11 mouse cellular contexts compared by ENCODE assay signal in genomic region chr9:92950092-92950491, GRCm38 (mm10).
DNase-seq lines count a peak whose midpoint lies in the region; ATAC-seq and TF ChIP-seq lines count a peak whose summit lies in the region.
"Had no signal": no experiment of that assay in that cellular context is flagged by ENCODE, and none has a peak within 500 bp of the region (broad histone marks: within the 10 kb centered on the region; RNA-seq: fewer than 3 reads in every experiment).

No protein-coding gene starts in this region.

- no peak for ATAC-seq in intestine, postnatal 0 days
- ATAC-seq in intestine, embryonic 16.5 days, result no peak
- ATAC-seq in midbrain, embryonic 15.5 days (replicated peaks), result peak; percentile 75; the same call in 1 of the 2 replicates

- TF ChIP-seq CTCF in intestine, postnatal 0 days (IDR thresholded peaks at IDR 0.05; ENCODE audit: low read depth), result peak; percentile 36

- no peak overlapping the region for H3K9ac ChIP-seq in intestine, postnatal 0 days (ENCODE audit: low read depth, low read length)
- H3K9ac ChIP-seq in intestine, embryonic 16.5 days (ENCODE audit: low read depth, low read length), result no peak overlapping the region
- no peak overlapping the region for H3K9ac ChIP-seq in midbrain, embryonic 15.5 days
- H3K9ac ChIP-seq: heart, embryonic 15.5 days had no signal

- H3K4me1 ChIP-seq in intestine, postnatal 0 days (replicated peaks; ENCODE audit: control insufficient read depth, insufficient read depth, low read length), result no peaks in the 10 kb centered on the region
- H3K4me1 ChIP-seq in intestine, embryonic 16.5 days (ENCODE audit: control insufficient read depth, insufficient read depth, low read length), result no peaks in the 10 kb centered on the region
- H3K4me1 ChIP-seq in midbrain, embryonic 15.5 days, result no peaks in the 10 kb centered on the region
- H3K4me1 ChIP-seq: heart, embryonic 15.5 days had no signal

- no peaks in the 10 kb centered on the region for H3K27me3 ChIP-seq in intestine, postnatal 0 days (replicated peaks; ENCODE audit: control insufficient read depth, insufficient read depth, low read length)
- no peaks in the 10 kb centered on the region for H3K27me3 ChIP-seq in intestine, embryonic 16.5 days (replicated peaks; ENCODE audit: control insufficient read depth, insufficient read depth, low read length)
- H3K27me3 ChIP-seq in midbrain, embryonic 15.5 days (replicated peaks), result no peaks in the 10 kb centered on the region
- H3K27me3 ChIP-seq: heart, embryonic 15.5 days had no signal

- H3K4me3 ChIP-seq in intestine, postnatal 0 days (ENCODE audit: low read depth, low read length), result no peak overlapping the region
- no peak overlapping the region for H3K4me3 ChIP-seq in intestine, embryonic 16.5 days (ENCODE audit: low read length)
- H3K4me3 ChIP-seq in midbrain, embryonic 15.5 days, result no peak overlapping the region
- H3K4me3 ChIP-seq: heart, embryonic 15.5 days had no signal

- no peak overlapping the region for H3K4me2 ChIP-seq in intestine, postnatal 0 days (replicated peaks; ENCODE audit: low read depth)
- no peak overlapping the region for H3K4me2 ChIP-seq in intestine, embryonic 16.5 days (ENCODE audit: low read depth, low read length)
- H3K4me2 ChIP-seq in midbrain, embryonic 15.5 days, result no peak overlapping the region
- H3K4me2 ChIP-seq: heart, embryonic 15.5 days had no signal

- no peaks in the 10 kb centered on the region for H3K9me3 ChIP-seq in intestine, postnatal 0 days (ENCODE audit: control insufficient read depth)
- no peaks in the 10 kb centered on the region for H3K9me3 ChIP-seq in intestine, embryonic 16.5 days (ENCODE audit: control insufficient read depth, low read length)
- no peaks in the 10 kb centered on the region for H3K9me3 ChIP-seq in midbrain, embryonic 15.5 days
- H3K9me3 ChIP-seq: heart, embryonic 15.5 days had no signal

- DNase-seq in adrenal gland, postnatal 10 days, result peak; percentile 4
- no peak for DNase-seq in adrenal gland, postnatal 25 days
- DNase-seq in cerebellum, adult 9-11 months, result peak; percentile 2
- DNase-seq in thymus, postnatal 36 days, result no peak
- no peak for DNase-seq in embryo, embryonic 9.5 days (ENCODE audit: extremely low spot score)
- DNase-seq: adrenal gland, adult 2 months; kidney, adult 2 months had no signal

- H3K36me3 ChIP-seq in intestine, postnatal 0 days (ENCODE audit: control insufficient read depth, insufficient read depth), result no peaks in the 10 kb centered on the region
- no peaks in the 10 kb centered on the region for H3K36me3 ChIP-seq in intestine, embryonic 16.5 days (ENCODE audit: control insufficient read depth, insufficient read depth, low read length)
- no peaks in the 10 kb centered on the region for H3K36me3 ChIP-seq in midbrain, embryonic 15.5 days (replicated peaks)
- H3K36me3 ChIP-seq: heart, embryonic 15.5 days had no signal

- H3K27ac ChIP-seq in intestine, postnatal 0 days (ENCODE audit: low read depth, low read length), result no peak overlapping the region
- H3K27ac ChIP-seq in intestine, embryonic 16.5 days (ENCODE audit: low read length), result no peak overlapping the region
- no peak overlapping the region for H3K27ac ChIP-seq in midbrain, embryonic 15.5 days
- H3K27ac ChIP-seq: heart, embryonic 15.5 days had no signal

Comparison
In these comparisons a context has a peak if more than half of its experiments do, and no peak if none do; other contexts are left out.
1. DNase-seq: peak in adrenal gland, postnatal 10 days (single experiment) and cerebellum, adult 9-11 months (single experiment); none in adrenal gland, postnatal 25 days (single experiment), thymus, postnatal 36 days (0 of 2) and embryo, embryonic 9.5 days (single experiment).